Mouse (Mus musculus) limb, embryonic 11.5 days (tissue): Measurements from ENCODE around the gene Slc25a24. TPM values are rescaled to one million over a fixed set of nuclear protein-coding genes. Genes with fewer than 3 reads are reported as not detected.

ENCODE experiments used
- ATAC-seq: fragments of 200-750 bp; cut with Nextera tagmentation; 2 replicates; pipeline ENCODE4 v1.8.0; 2017; ENCODE audit warnings: low read depth; ENCODE audit not compliant: insufficient number of reproducible peaks, low FRiP score, low TSS enrichment
- DNase-seq: peaks from one replicate; pipeline ENCODE4 v3.0.0-alpha.2; 2015; ENCODE audit warnings: low spot score
- H3K27ac ChIP-seq: fragments of 300-500 bp; sonication (generic); replicated peaks from 2 replicates; pipeline ENCODE4 v1.5.1; 2014; ENCODE audit warnings: low read depth, mild to moderate bottlenecking, low read length
- H3K27me3 ChIP-seq: fragments of 300-500 bp; sonication (generic); 2 replicates; pipeline ENCODE4 v1.6.1; 2014; ENCODE audit warnings: mild to moderate bottlenecking, low read length, mixed read lengths; ENCODE audit not compliant: control insufficient read depth, insufficient read depth
- H3K36me3 ChIP-seq: fragments of 300-500 bp; sonication (generic); 2 replicates; pipeline ENCODE4 v1.6.1; 2014; ENCODE audit warnings: mild to moderate bottlenecking, low read length, moderate library complexity, mixed read lengths; ENCODE audit not compliant: control insufficient read depth, insufficient read depth
- H3K4me1 ChIP-seq: fragments of 300-500 bp; sonication (generic); 2 replicates; pipeline ENCODE4 v1.6.1; 2014; ENCODE audit warnings: low read length, mixed read lengths; ENCODE audit not compliant: control insufficient read depth, insufficient read depth
- H3K4me2 ChIP-seq: fragments of 300-500 bp; sonication (generic); 2 replicates; pipeline ENCODE4 v1.6.1; 2014; ENCODE audit warnings: low read depth, mild to moderate bottlenecking, moderate library complexity; ENCODE audit not compliant: severe bottlenecking
- H3K4me3 ChIP-seq: fragments of 300-500 bp; sonication (generic); 2 replicates; pipeline ENCODE4 v1.5.1; 2014; ENCODE audit warnings: low read depth, low read length
- H3K9ac ChIP-seq: fragments of 300-500 bp; sonication (generic); 2 replicates; pipeline ENCODE4 v1.6.1; 2014; ENCODE audit warnings: mild to moderate bottlenecking, low read length
- H3K9me3 ChIP-seq: fragments of 300-500 bp; sonication (generic); 2 replicates; pipeline ENCODE4 v1.6.1; 2016; ENCODE audit warnings: low read length; ENCODE audit not compliant: control insufficient read depth
- WGBS: fragments of 180-500 bp; shearing (Covaris S2); extraction: QIAGEN DNeasy Blood & Tissue Kit; methylation state at CpG from one replicate; pipeline ENCODE4 v1.1.7; 2014; 5-methylcytosine and 5-hydroxymethylcytosine counted together
- polyA plus RNA-seq: library from polyadenylated mRNA; unstranded; fragments of >200 nt; fragmentation: Nextera tagmentation; extraction: Ambion mirVana; gene quantifications from 2 replicates; pipeline ENCODE4 v1.2.1, GENCODE M21; 2014

Gene Slc25a24
- 36.3 and 38.3 TPM in 2 replicates for polyA plus RNA-seq

DNA sequence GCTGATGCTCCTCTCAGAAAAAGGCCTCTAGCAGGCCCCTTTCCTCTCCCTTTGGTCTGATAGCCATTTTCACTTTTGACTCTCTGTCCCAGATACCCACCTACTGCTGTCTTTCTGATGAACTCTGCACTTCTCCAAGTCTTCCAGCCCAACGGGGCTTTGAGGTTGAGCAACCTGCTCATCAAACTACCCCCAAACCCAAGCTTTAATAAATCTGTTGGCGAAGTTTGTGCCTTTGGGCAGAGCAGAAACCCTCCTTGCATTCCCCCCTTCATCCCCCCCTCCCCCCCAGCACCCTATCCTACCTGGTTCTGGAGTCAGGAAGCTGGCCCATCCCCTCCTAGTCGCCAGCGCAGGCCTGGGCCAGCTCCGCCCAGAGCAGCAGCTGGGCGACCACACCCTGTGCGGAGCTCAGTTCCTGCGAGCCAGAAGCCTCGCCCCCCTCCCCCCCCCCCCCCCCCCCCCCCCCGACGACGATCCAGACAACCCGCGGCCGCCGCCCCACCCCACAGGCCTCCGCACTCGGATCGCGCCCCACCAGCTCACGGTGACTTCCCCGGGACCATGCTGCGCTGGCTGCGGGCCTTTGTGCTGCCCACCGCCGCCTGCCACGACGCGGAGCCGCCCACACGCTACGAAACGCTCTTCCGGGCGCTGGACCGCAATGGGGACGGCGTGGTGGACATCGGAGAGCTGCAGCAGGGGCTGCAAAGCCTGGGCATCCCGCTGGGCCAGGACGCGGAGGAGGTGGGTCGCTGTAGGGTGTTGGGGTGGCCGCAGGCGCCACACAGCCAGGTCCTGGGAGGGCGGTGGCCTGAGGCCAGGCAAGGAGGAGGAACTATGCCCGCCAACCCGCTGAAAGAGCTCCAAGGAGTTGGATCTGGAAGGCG is at the start of gene Slc25a24:
Slc25a24 (plus strand) TSS at position 509 of the 890 bp plus-strand sequence.
- peak; percentile 91 for ATAC-seq
- no peaks in the 10 kb centered on the region for H3K27me3 ChIP-seq
- 0 out of 2 replicates have a peak, but pooled peaks cover 3% of the 10 kb centered on the region for H3K4me1 ChIP-seq
- peak within 1 kb of the TSS; percentile 65 for H3K4me2 ChIP-seq
- no peaks in the 10 kb centered on the region for H3K9me3 ChIP-seq
- peak within 1 kb of the TSS; percentile 80 for H3K4me3 ChIP-seq
- H3K9ac ChIP-seq = peak within 1 kb of the TSS; percentile 97
- H3K36me3 ChIP-seq = no peaks in the 10 kb centered on the region
- H3K27ac ChIP-seq = 0 out of 2 replicates have a peak within 1 kb of the TSS, but pooled peaks have one; percentile 42
- WGBS = 1% methylated on average over 35 of the region's 49 CpGs
- peak; percentile 73 for DNase-seq

DNA sequence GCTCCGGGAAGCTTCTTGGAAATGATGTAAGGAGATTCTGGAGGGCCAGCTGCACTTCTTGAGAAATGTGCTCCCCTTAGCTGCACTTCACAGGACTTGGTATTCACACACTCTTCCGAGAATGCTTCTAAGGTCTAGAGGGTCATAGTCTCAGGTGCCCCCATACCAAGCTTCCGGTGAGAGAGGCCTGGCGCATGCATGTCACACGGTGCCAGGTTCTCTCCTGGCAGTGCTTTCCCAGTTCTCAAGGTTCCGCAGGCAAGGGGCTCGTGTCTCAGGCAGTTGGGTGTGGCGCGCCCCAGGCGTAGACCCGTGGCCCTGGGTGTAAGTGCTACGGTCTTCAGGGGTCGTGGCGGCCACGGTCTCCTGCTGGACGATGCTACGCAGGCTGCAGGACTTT is 42.8 kb upstream of the Slc25a24 start, which contains the start of gene Slc25a54:
Slc25a54 (plus strand) TSS at position 301 of the 400 bp plus-strand sequence.
- H3K4me2 ChIP-seq = no peak within 1 kb of the TSS
- H3K4me3 ChIP-seq = no peak within 1 kb of the TSS
- no peaks in the 10 kb centered on the region for H3K36me3 ChIP-seq
- H3K9ac ChIP-seq = no peak within 1 kb of the TSS
- 93% methylated on average over 17 of the region's 17 CpGs for WGBS
- no peaks in the 10 kb centered on the region for H3K4me1 ChIP-seq
- ATAC-seq = no peak
- H3K27me3 ChIP-seq = no peaks in the 10 kb centered on the region
- H3K9me3 ChIP-seq = no peaks in the 10 kb centered on the region
- H3K27ac ChIP-seq = no peak within 1 kb of the TSS
- no peak for DNase-seq

DNA sequence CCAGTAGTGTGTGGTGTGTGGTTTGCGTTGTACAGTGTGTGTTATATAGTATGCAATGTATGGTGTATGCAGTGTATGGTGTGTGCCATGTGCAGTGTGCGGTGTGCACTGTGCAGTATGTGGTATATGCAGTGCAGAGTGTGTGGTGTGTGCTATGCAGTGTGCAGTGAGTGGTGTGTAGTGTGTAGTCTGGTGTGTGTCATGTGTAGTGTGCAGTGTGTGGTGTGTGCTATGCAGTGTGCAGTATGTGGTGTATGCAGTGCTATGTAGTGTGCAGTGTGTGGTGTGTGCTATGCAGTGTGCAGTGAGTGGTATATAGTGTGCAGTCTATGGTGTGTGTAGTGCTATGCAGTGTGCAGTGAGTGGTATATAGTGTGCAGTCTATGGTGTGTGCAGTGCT is 38.5 kb upstream of the Slc25a24 start:
- ATAC-seq (no peak), DNase-seq (no peak)
- Histone ChIP-seq H3K4me3 (no peak overlapping the region), H3K27ac (no peak overlapping the region), H3K36me3 (no peaks in the 10 kb centered on the region), H3K9ac (no peak overlapping the region), H3K27me3 (no peaks in the 10 kb centered on the region), H3K9me3 (no peaks in the 10 kb centered on the region), H3K4me2 (no peak overlapping the region), H3K4me1 (no peaks in the 10 kb centered on the region)
- 92% methylated on average over 2 of the region's 2 CpGs for WGBS

DNA sequence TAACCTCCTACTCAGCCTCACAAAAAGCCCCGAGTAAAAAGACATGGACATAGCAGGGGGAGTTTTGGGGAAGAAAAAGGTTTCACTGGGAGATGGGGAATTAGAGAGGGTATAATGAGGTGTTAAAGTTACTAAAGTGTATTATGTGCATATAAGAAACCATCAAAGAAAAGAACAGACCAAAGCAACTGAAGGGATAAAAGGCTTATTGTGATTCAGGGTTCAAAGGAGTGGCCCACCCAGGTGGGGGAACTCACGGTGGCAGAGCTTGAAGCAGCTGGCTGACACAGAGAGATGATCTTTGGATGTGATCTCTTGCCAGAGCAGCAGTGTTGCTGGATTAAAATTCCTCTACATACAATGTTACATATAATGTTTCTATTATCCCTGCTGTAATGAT is 34.5 kb upstream of the Slc25a24 start:
- 5% methylated on average over 2 of the region's 2 CpGs for WGBS

DNA sequence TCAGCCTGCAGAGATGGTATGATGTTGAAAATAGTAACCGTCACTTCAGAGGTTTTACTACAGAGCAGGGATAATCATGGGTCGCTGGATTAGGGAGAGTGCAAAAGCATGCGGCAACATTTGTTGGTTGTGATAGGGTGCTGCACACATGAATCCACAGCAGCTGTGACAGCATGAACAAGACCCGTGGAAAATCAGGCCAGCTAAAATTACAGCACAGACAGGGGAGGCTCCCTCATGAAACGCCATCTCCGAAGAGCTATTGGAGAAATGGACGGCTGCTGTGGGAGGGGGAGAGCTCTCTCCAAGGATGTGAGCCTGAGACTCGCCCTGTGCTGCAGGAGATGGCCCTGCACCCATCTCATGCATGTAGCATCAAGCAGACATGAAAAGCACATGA is 18.2 kb upstream of the Slc25a24 start:
- H3K4me3 ChIP-seq = no peak overlapping the region

More for the DNA sequence above, 34.5 kb upstream of the Slc25a24 start:
- no peak overlapping the region for H3K4me3 ChIP-seq
- H3K36me3 ChIP-seq = no peaks in the 10 kb centered on the region
- DNase-seq (no peak), ATAC-seq (no peak)
- no peak overlapping the region for H3K27ac ChIP-seq
- H3K4me1 ChIP-seq = no peaks in the 10 kb centered on the region
- no peak overlapping the region for H3K4me2 ChIP-seq
- H3K9me3 ChIP-seq = no peaks in the 10 kb centered on the region
- H3K27me3 ChIP-seq = no peaks in the 10 kb centered on the region
- no peak overlapping the region for H3K9ac ChIP-seq

DNA sequence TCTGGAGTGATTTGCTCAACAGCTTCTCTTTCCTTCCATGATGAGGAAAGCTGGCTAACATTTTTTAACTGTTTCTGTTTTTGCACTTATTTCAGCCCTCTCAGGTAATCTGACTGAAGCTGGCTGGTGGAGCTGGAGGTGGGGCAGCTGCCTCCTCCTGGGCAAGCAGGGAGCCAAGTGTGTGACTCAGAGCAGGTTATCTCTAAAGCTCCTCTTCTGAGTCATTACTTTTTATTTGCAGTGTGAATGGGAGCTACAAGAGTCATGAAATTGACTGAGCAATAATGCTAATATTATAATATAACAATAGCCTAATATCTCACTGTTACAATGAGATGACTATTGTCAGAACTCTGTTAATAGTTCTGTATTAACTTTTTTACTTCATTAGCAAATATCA is 5.8 kb upstream of the Slc25a24 start:
- H3K4me1 ChIP-seq = no peaks in the 10 kb centered on the region
- H3K4me3 ChIP-seq = no peak overlapping the region
- H3K9ac ChIP-seq = no peak overlapping the region
- H3K9me3 ChIP-seq = no peaks in the 10 kb centered on the region
- DNase-seq (no peak), ATAC-seq (no peak)
- no peaks in the 10 kb centered on the region for H3K27me3 ChIP-seq
- H3K4me2 ChIP-seq = no peak overlapping the region
- H3K36me3 ChIP-seq = no peaks in the 10 kb centered on the region
- no peak overlapping the region for H3K27ac ChIP-seq

More for the DNA sequence above, 18.2 kb upstream of the Slc25a24 start:
- Histone ChIP-seq H3K36me3 (no peaks in the 10 kb centered on the region), H3K4me2 (no peak overlapping the region), H3K27me3 (no peaks in the 10 kb centered on the region), H3K9me3 (no peaks in the 10 kb centered on the region), H3K4me1 (no peaks in the 10 kb centered on the region), H3K27ac (no peak overlapping the region), H3K9ac (no peak overlapping the region)
- ATAC-seq (no peak), DNase-seq (no peak)
- WGBS = 69% methylated on average over 8 of the region's 8 CpGs

DNA sequence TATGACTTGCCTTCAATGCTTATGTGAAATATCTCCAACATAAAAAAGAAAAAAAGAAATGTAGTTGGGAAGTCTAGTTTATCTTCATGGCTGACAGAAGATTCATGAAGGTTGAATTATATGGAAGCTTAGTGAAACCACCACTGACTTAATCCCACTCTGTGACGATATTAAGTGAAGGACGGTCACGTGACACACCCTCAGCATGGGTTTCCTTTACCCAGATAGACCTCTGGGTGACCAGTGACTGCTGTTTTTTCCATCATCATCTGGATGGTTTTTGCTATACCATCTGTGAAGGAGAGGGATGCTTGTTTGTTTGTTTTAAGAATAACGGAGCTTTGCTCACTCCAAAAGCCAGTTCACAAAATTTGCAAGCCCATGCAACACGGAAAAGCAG is 3.4 kb upstream of the Slc25a24 start:
- ATAC-seq = no peak
- 90% methylated on average over 5 of the region's 5 CpGs for WGBS

DNA sequence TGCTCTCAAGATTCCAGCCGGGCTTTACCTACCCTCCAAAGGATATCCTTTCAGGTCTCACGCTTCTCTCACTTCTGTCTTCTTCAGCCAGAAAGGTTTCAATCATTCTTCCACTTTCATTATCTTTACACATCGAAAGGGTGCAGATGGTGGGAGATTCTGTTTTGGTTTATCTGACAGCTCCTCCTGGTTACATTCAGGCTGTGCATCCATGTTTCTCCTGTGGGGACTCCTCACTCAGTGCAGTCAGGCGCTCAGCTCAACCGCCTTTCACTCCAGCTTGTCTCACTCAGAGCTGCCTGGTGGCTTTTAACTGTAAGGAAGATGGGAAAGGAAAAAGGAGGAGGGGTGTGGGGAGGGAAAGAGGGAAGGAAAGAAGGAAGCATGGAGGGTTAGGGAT is 3.0 kb upstream of the Slc25a24 start:
- ATAC-seq (no peak), DNase-seq (no peak)
- Histone ChIP-seq H3K4me3 (no peak overlapping the region), H3K27ac (no peak overlapping the region), H3K9ac (no peak overlapping the region), H3K36me3 (no peaks in the 10 kb centered on the region), H3K4me1 (0 out of 2 replicates have a peak, but pooled peaks cover 3% of the 10 kb centered on the region), H3K9me3 (no peaks in the 10 kb centered on the region), H3K4me2 (no peak overlapping the region), H3K27me3 (no peaks in the 10 kb centered on the region)
- WGBS = 84% methylated on average over 5 of the region's 5 CpGs

More for the DNA sequence above, 3.4 kb upstream of the Slc25a24 start:
- Histone ChIP-seq H3K4me1 (0 out of 2 replicates have a peak, but pooled peaks cover 3% of the 10 kb centered on the region), H3K9ac (no peak overlapping the region), H3K27ac (no peak overlapping the region), H3K27me3 (no peaks in the 10 kb centered on the region), H3K4me2 (no peak overlapping the region), H3K9me3 (no peaks in the 10 kb centered on the region), H3K36me3 (no peaks in the 10 kb centered on the region), H3K4me3 (no peak overlapping the region)
- DNase-seq = no peak
